Mouse (Mus musculus): ENCODE measurements around the gene En1. TPM values are rescaled to one million over a fixed set of nuclear protein-coding genes. Genes with fewer than 3 reads are reported as not detected.
A peak's percentile ranks its signal among the peaks of the same experiment; 100 is the strongest.

En1 gene
- total and polyA plus RNA-seq, 3 experiments = not detected

- H3K9ac ChIP-seq (ENCODE audit: low read depth, low read length) = no peak overlapping the region
- intact Hi-C loops (cut with DNase I) = loop anchor here (5.0 to 10.0 kb wide), 3 partner anchors 629 to 969 kb away; no protein-coding TSS in a partner anchor
- H3K4me3 ChIP-seq = no peak overlapping the region
- no peaks in the 10 kb centered on the region for H3K36me3 ChIP-seq (ENCODE audit: control insufficient read depth, insufficient read depth, low read length)
- H3K27ac ChIP-seq = no peak overlapping the region
- no peaks in the 10 kb centered on the region for H3K79me2 ChIP-seq (replicated peaks; ENCODE audit: control insufficient read depth, insufficient read depth, low read length)
- WGBS = 13% methylated on average over 2 of the region's 2 CpGs
- no peaks in the 10 kb centered on the region for H3K4me1 ChIP-seq (ENCODE audit: control insufficient read depth, insufficient read depth, low read length)
- H3K27me3 ChIP-seq (ENCODE audit: control insufficient read depth, insufficient read depth, low read length) = no peaks in the 10 kb centered on the region
- DNase-seq = no peak
- TF ChIP-seq POLR2A (IDR thresholded peaks at IDR 0.05; ENCODE audit: insufficient read depth, low read depth, low read length) (no peak), CTCF (IDR thresholded peaks at IDR 0.05) (no peak), EP300 (IDR thresholded peaks at IDR 0.05; ENCODE audit: insufficient read depth, low read depth, low read length) (no peak)
Observed at GRCm38 (mm10) chr1:120585481-120585880, 16.7 kb upstream of the En1 start.

DNA sequence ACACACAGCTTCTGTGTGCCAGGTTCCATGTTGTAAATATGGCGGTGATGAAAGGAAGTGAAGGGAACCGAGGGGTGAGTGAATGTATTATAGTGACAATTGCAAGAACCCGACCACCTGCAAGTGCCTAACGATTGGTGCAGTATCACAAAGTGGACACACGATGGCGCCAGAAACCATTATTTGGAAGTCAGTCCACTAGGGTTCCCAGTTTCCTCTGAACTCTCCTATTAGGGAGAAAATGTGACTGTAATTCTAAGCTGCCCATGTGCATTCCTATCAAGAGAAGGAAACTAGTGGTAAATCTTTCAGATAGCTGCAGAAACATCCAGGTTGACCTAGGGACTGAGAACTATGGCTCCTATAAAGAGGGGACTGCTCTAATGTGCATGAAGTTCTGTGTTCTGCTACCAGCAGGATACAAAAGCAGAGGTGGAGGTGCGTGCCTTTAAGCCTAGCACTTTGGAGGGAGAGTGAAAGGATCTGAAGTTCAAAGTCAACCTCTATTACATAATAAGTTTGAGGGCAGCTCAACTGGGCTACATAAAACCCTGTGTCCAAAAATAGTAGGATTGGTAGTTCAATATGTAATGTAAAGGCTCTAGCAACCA lies 15.6 kb upstream of the En1 start:
- Histone ChIP-seq H3K27me3 (ENCODE audit: control insufficient read depth, insufficient read depth, low read length) (peaks cover 1% of the 10 kb centered on the region; the same call in 1 of the 2 replicates), H3K9ac (ENCODE audit: low read depth, low read length) (no peak overlapping the region), H3K4me3 (no peak overlapping the region), H3K36me3 (ENCODE audit: control insufficient read depth, insufficient read depth, low read length) (no peaks in the 10 kb centered on the region), H3K4me1 (ENCODE audit: control insufficient read depth, insufficient read depth, low read length) (no peaks in the 10 kb centered on the region), H3K27ac (no peak overlapping the region), H3K79me2 (replicated peaks; ENCODE audit: control insufficient read depth, insufficient read depth, low read length) (no peaks in the 10 kb centered on the region)
- intact Hi-C loops (cut with DNase I) = loop anchor here (1.0 to 10.0 kb wide), 5 partner anchors 594 to 968 kb away; no protein-coding TSS in a partner anchor
- DNase-seq = peak; percentile 30 to 71
- 12% methylated on average over 7 of the region's 7 CpGs for WGBS
- no peak for TF ChIP-seq POLR2A (IDR thresholded peaks at IDR 0.05; ENCODE audit: insufficient read depth, low read depth, low read length)
- peak; percentile 68; the same call in 1 of the 2 replicates for TF ChIP-seq EP300 (IDR thresholded peaks at IDR 0.05; ENCODE audit: insufficient read depth, low read depth, low read length)
- TF ChIP-seq CTCF (IDR thresholded peaks at IDR 0.05) = peak; percentile 98

GRCm38 (mm10) chr1:120587431-120587830 lies 14.8 kb upstream of the En1 start:
- Histone ChIP-seq H3K4me1 (ENCODE audit: control insufficient read depth, insufficient read depth, low read length) (no peaks in the 10 kb centered on the region), H3K27me3 (ENCODE audit: control insufficient read depth, insufficient read depth, low read length) (peaks cover 1% of the 10 kb centered on the region; the same call in 1 of the 2 replicates), H3K79me2 (replicated peaks; ENCODE audit: control insufficient read depth, insufficient read depth, low read length) (no peaks in the 10 kb centered on the region), H3K9ac (ENCODE audit: low read depth, low read length) (no peak overlapping the region), H3K4me3 (no peak overlapping the region), H3K36me3 (ENCODE audit: control insufficient read depth, insufficient read depth, low read length) (no peaks in the 10 kb centered on the region), H3K27ac (no peak overlapping the region)
- intact Hi-C loops (cut with DNase I) = loop anchor here (5.0 to 10.0 kb wide), 3 partner anchors 627 to 967 kb away; no protein-coding TSS in a partner anchor
- 48% methylated on average over 12 of the region's 12 CpGs for WGBS
- DNase-seq = no peak
- TF ChIP-seq POLR2A (IDR thresholded peaks at IDR 0.05; ENCODE audit: insufficient read depth, low read depth, low read length) (no peak), CTCF (IDR thresholded peaks at IDR 0.05) (no peak), EP300 (IDR thresholded peaks at IDR 0.05; ENCODE audit: insufficient read depth, low read depth, low read length) (no peak)

DNA sequence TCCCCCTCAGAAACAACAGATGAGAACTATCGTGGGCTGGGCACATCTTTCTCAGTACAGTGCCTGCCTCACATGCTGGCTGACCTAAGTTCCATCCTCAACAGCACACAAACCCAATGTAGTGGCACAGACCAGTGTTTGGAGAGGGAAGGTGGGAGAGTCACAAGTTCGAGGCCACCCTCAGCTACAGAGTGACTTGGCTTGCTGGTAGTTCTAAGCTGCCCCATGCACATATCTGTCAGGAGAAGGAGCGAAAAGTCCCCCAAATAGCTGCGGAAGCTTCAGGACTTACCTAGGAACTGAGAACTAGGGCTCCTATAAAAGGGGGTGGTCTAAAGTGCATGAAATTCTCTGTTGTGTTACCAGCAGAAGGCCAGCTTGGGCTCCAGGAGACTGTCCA lies 14.3 kb upstream of the En1 start:
- DNase-seq = no peak
- TF ChIP-seq EP300 (IDR thresholded peaks at IDR 0.05; ENCODE audit: insufficient read depth, low read depth, low read length) (no peak), CTCF (IDR thresholded peaks at IDR 0.05) (no peak), POLR2A (IDR thresholded peaks at IDR 0.05; ENCODE audit: insufficient read depth, low read depth, low read length) (no peak)
- Histone ChIP-seq H3K36me3 (ENCODE audit: control insufficient read depth, insufficient read depth, low read length) (no peaks in the 10 kb centered on the region), H3K79me2 (replicated peaks; ENCODE audit: control insufficient read depth, insufficient read depth, low read length) (no peaks in the 10 kb centered on the region), H3K4me3 (no peak overlapping the region), H3K27me3 (ENCODE audit: control insufficient read depth, insufficient read depth, low read length) (peaks cover 1% of the 10 kb centered on the region; the same call in 1 of the 2 replicates), H3K27ac (no peak overlapping the region), H3K4me1 (ENCODE audit: control insufficient read depth, insufficient read depth, low read length) (no peaks in the 10 kb centered on the region), H3K9ac (ENCODE audit: low read depth, low read length) (no peak overlapping the region)
- 78% methylated on average over 4 of the region's 4 CpGs for WGBS
- intact Hi-C loops (cut with DNase I) = loop anchor here (5.0 to 10.0 kb wide), 3 partner anchors 627 to 967 kb away; no protein-coding TSS in a partner anchor

DNA sequence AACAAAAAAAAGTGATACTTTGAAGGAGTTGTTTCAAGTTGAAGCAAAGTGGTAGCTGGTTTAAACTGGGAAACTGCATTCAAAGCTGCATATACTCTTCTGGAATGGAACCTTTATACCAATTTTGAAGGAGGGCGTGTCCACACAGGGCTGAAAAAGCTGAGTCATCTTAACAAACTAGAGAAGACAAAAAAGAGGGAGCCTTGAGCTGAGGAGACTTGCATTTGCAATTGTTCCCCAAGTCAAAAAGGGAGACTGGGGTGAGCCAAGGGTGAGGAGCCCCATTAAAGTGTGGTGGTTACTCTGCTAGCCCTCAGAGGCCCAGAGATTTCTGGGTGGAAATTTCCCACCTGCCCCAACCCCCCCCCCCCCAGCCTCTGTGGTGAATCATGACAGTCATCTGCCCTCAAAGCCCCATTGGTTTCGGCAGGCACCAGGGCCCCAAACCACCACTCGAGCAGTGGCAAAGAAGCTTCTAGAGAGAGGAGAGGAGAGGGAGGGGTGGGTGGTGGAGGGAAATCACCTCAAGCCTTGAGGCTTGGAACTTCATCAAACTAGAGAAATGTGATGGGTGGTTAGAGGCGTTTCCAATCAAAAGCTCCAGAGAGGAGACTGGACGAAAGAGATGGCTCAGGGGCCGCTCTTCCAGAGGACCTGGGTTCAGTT lies 13.7 kb upstream of the En1 start:
- Histone ChIP-seq H3K27ac (no peak overlapping the region), H3K4me1 (ENCODE audit: control insufficient read depth, insufficient read depth, low read length) (no peaks in the 10 kb centered on the region), H3K79me2 (replicated peaks; ENCODE audit: control insufficient read depth, insufficient read depth, low read length) (no peaks in the 10 kb centered on the region), H3K9ac (ENCODE audit: low read depth, low read length) (no peak overlapping the region), H3K27me3 (ENCODE audit: control insufficient read depth, insufficient read depth, low read length) (peaks cover 1% of the 10 kb centered on the region; the same call in 1 of the 2 replicates), H3K36me3 (ENCODE audit: control insufficient read depth, insufficient read depth, low read length) (no peaks in the 10 kb centered on the region), H3K4me3 (no peak overlapping the region)
- no peak for TF ChIP-seq EP300 (IDR thresholded peaks at IDR 0.05; ENCODE audit: insufficient read depth, low read depth, low read length)
- TF ChIP-seq POLR2A (IDR thresholded peaks at IDR 0.05; ENCODE audit: insufficient read depth, low read depth, low read length) = no peak
- TF ChIP-seq CTCF (IDR thresholded peaks at IDR 0.05) = no peak
- intact Hi-C loops (cut with DNase I) = loop anchor here (5.0 to 10.0 kb wide), 3 partner anchors 626 to 966 kb away; no protein-coding TSS in a partner anchor
- DNase-seq = no peak
- 67% methylated on average over 6 of the region's 6 CpGs for WGBS
